Mouse (Mus musculus) MEL (cell line): ENCODE measurements around the gene Krt82.

Experiments used
- CHD2 ChIP-seq: IDR thresholded peaks from 2 replicates; pipeline ENCODE4 v1.6.1; 2011; ENCODE audit warnings: low read length, improper control_type of control experiment
- CTCF ChIP-seq, 3 experiments: IDR thresholded peaks in 2 of 3; conservative IDR thresholded peaks in 1 of 3; 2 replicates each; pipeline ENCODE4 v1.5.1; 2011 to 2012; ENCODE audit warnings: low read length in 3 of 3, low read depth in 2 of 3, mild to moderate bottlenecking in 2 of 3, improper control_type of control experiment in 1 of 3, inconsistent platforms in 1 of 3, mixed read lengths in 1 of 3, moderate library complexity in 1 of 3; ENCODE audit not compliant: control insufficient read depth in 1 of 3, insufficient read depth in 1 of 3, poor library complexity in 1 of 3, severe bottlenecking in 1 of 3
- EP300 ChIP-seq, 2 experiments: IDR thresholded peaks; 2 replicates each; pipeline ENCODE4 v1.6.1; 2011; ENCODE audit warnings: improper control_type of control experiment in 2 of 2, low read length in 2 of 2, low read depth in 1 of 2, mild to moderate bottlenecking in 1 of 2
- GATA1 ChIP-seq: IDR thresholded peaks from 2 replicates; pipeline ENCODE4 v1.6.1; 2011; ENCODE audit warnings: low read depth, low read length, improper control_type of control experiment
- HCFC1 ChIP-seq: IDR thresholded peaks from 2 replicates; pipeline ENCODE4 v1.6.1; 2012; ENCODE audit warnings: low read depth, mild to moderate bottlenecking, inconsistent platforms, low read length, improper control_type of control experiment, moderate library complexity
- JUND ChIP-seq: IDR thresholded peaks from 2 replicates; pipeline ENCODE4 v1.6.1; 2011; ENCODE audit warnings: low read depth, mild to moderate bottlenecking, improper control_type of control experiment, low read length
- MAX ChIP-seq: IDR thresholded peaks from 2 replicates; pipeline ENCODE4 v1.6.1; 2011; ENCODE audit warnings: low read length, improper control_type of control experiment
- MXI1 ChIP-seq: IDR thresholded peaks from 2 replicates; pipeline ENCODE4 v1.6.1; 2011; ENCODE audit warnings: mild to moderate bottlenecking, low read depth, low read length, improper control_type of control experiment
- NELFE ChIP-seq: IDR thresholded peaks from 2 replicates; pipeline ENCODE4 v1.6.1; 2011; ENCODE audit warnings: low read depth, low read length, improper control_type of control experiment
- POLR2A ChIP-seq, 2 experiments: IDR thresholded peaks; 2 replicates each; pipeline ENCODE4 v1.6.1; 2011 to 2012; ENCODE audit warnings: low read length in 2 of 2, mild to moderate bottlenecking in 2 of 2, control low read depth in 1 of 2, improper control_type of control experiment in 1 of 2, low read depth in 1 of 2, moderate library complexity in 1 of 2; ENCODE audit not compliant: control insufficient read depth in 1 of 2, insufficient read depth in 1 of 2, poor library complexity in 1 of 2
- SIN3A ChIP-seq: IDR thresholded peaks from 2 replicates; pipeline ENCODE4 v1.6.1; 2012; ENCODE audit warnings: low read length, improper control_type of control experiment, inconsistent platforms
- SMC3 ChIP-seq: IDR thresholded peaks from 2 replicates; pipeline ENCODE4 v1.6.1; 2011; ENCODE audit warnings: low read depth, low read length, improper control_type of control experiment
- TBP ChIP-seq: IDR thresholded peaks from 2 replicates; pipeline ENCODE4 v1.8.0; 2011; ENCODE audit warnings: low read depth, low read length, improper control_type of control experiment

DNA sequence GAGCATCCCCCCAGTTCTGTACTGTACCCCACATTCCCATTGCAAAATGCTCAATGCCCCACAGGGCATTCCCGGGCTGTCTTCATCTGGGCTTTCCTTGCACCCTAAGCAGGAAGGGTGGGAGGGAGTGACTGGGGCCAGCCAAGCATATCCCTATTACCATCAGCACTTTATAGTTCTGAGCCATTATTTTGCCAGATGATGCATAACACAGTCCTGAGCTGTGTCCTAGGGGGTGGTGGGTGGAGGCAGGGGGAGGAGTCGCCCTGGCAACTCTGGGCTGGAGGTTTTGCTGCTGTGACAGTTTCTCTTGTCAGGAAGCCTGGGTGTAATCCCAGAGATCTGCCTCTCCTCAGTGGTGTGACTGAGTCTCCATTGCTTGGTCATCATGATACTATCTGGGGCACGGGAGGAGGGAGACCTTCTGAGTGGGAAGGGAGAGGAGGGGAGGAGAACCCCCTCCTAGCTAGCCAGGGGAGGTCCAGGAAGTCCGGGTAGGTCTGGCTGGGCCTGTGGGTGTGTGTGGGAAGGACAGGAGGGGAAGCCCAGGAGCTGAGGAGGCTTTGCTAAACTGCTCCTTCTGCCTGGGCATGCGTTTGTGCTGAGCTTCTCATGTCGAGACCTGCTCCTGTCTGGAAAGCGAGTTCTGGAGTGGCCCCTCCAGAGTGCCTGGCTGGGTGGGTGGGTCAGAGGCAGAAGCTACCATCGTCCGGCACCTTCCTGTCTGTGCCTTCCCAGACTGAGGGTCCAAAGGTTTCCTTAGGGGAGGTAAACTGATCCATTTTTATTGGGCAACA, 14.2 kb downstream of the Krt82 start:
- TF ChIP-seq EP300 (IDR thresholded peaks at IDR 0.05; ENCODE audit: low read depth in 1 of 2, low read length in 2 of 2), result no peak
- TF ChIP-seq JUND, result no peak
- no peak for TF ChIP-seq CTCF (IDR thresholded peaks at IDR 0.05 in 2 of 3, conservative IDR thresholded peaks at IDR 0.05 in 1 of 3; ENCODE audit: control insufficient read depth in 1 of 3, insufficient read depth in 1 of 3, low read depth in 2 of 3, low read length in 3 of 3, poor library complexity in 1 of 3, severe bottlenecking in 1 of 3)
- no peak for TF ChIP-seq POLR2A (IDR thresholded peaks at IDR 0.05; ENCODE audit: control insufficient read depth in 1 of 2, insufficient read depth in 1 of 2, low read depth in 1 of 2, low read length in 2 of 2, poor library complexity in 1 of 2)
- TF ChIP-seq TBP, result no peak
- no peak for TF ChIP-seq GATA1
- TF ChIP-seq SMC3, result no peak
- no peak for TF ChIP-seq HCFC1
- no peak for TF ChIP-seq MXI1
- no peak for TF ChIP-seq CHD2
- TF ChIP-seq MAX, result no peak
- no peak for TF ChIP-seq NELFE
- no peak for TF ChIP-seq SIN3A
